Mouse (Mus musculus): ENCODE data around the gene Tbp. TPM values are rescaled to one million over a fixed set of nuclear protein-coding genes. Genes with fewer than 3 reads are reported as not detected.

Tbp gene
- polyA plus RNA-seq, 1 experiment from 2014 or later: 22.7 TPM

Other genes with a start within 250 kb of the Tbp start
- 4.8 and 5.2 TPM in 2 replicates for gene Dll1, start 123.0 kb upstream of the Tbp start, polyA plus RNA-seq (2015; fragmentation: Nextera tagmentation; extraction: Ambion mirVana)
- 14.7 and 17.8 TPM in 2 replicates for gene Fam120b, start 103.7 kb upstream of the Tbp start, polyA plus RNA-seq (2015; fragmentation: Nextera tagmentation; extraction: Ambion mirVana)
- 173 and 179 TPM in 2 replicates for gene Psmb1, start 137 bp upstream of the Tbp start, polyA plus RNA-seq (2015; fragmentation: Nextera tagmentation; extraction: Ambion mirVana)
- 26.0 and 29.7 TPM in 2 replicates for gene Pdcd2, start 27.4 kb downstream of the Tbp start, polyA plus RNA-seq (2015; fragmentation: Nextera tagmentation; extraction: Ambion mirVana)
- gene Prdm9, start 64.5 kb downstream of the Tbp start, polyA plus RNA-seq (2015; fragmentation: Nextera tagmentation; extraction: Ambion mirVana): 1.1 and 1.5 TPM in 2 replicates
- 14.8 and 16.1 TPM in 2 replicates for gene Chd1, start 205.1 kb downstream of the Tbp start, polyA plus RNA-seq (2015; fragmentation: Nextera tagmentation; extraction: Ambion mirVana)